Mouse (Mus musculus) cerebellum, adult 2 months (tissue): Measurements from ENCODE around the gene Tmtc4. TPM values are rescaled to one million over a fixed set of nuclear protein-coding genes. Genes with fewer than 3 reads are reported as not detected.

Experiments
- DNase-seq, 2 experiments: peaks; one replicate each; pipeline ENCODE4 v3.0.0; 2021
- H3K27ac ChIP-seq: fragments of 200-500 bp; 2 replicates; pipeline ENCODE4 v1.5.1; 2012; ENCODE audit warnings: low read length, control low read depth, inconsistent platforms; ENCODE audit not compliant: insufficient read depth
- H3K27me3 ChIP-seq: fragments of 200-500 bp; 2 replicates; pipeline ENCODE4 v1.6.1; 2012; ENCODE audit warnings: inconsistent platforms, mild to moderate bottlenecking, low read length, moderate library complexity; ENCODE audit not compliant: control insufficient read depth, insufficient read depth
- H3K4me1 ChIP-seq: fragments of 200-500 bp; 2 replicates; pipeline ENCODE4 v1.6.1; 2011; ENCODE audit warnings: low read length; ENCODE audit not compliant: control insufficient read depth, insufficient read depth
- H3K4me3 ChIP-seq: fragments of 200-500 bp; replicated peaks from 2 replicates; pipeline ENCODE3; 2011; ENCODE audit warnings: mild to moderate bottlenecking, low read depth, low read length, control low read depth; ENCODE audit not compliant: insufficient read depth
- CTCF ChIP-seq: fragments of 200-500 bp; IDR thresholded peaks from 2 replicates; pipeline ENCODE4 v1.5.1; 2011; ENCODE audit warnings: low read depth, mild to moderate bottlenecking, control low read depth, low read length, moderate library complexity, borderline replicate concordance; ENCODE audit not compliant: insufficient read depth
- POLR2A ChIP-seq: fragments of 200-500 bp; IDR thresholded peaks from 2 replicates; pipeline ENCODE4 v1.6.1; 2011; ENCODE audit warnings: low read length, control low read depth, borderline replicate concordance; ENCODE audit not compliant: insufficient read depth
- WGBS: fragments of 180-500 bp; shearing (Covaris S2); methylation state at CpG from one replicate; pipeline ENCODE4 v1.1.7; 2018; 5-methylcytosine and 5-hydroxymethylcytosine counted together
- polyA plus RNA-seq: library from polyadenylated mRNA; depleted of rRNA; stranded (reverse); fragments of >200 nt; gene quantifications from 2 replicates; pipeline ENCODE4 v1.2.3, GENCODE M21; 2012

Gene Tmtc4
- polyA plus RNA-seq, 1 experiment: 31.2 TPM

DNA sequence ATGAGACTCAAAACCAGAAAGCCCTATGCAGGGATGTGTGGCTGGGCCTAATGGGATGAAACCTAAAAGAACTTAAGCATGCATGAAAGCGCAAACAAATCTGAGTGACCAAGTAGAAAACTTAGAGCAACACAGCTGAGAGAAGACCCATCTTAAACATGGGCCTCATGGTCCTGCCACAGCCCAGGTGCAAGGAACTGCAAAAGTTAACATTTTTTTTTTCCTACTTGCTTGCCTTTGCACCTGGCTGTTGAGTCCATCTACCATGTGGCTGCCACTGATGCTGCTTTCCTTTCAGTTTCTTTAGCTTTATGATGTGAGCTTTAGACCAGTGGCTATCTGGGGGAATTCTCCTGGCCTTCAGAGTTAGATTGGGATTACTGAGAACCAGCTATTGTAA is 66.2 kb downstream of the Tmtc4 start:
- TF ChIP-seq POLR2A: no peak
- TF ChIP-seq CTCF: no peak
- H3K4me3 ChIP-seq: no peak overlapping the region
- H3K27me3 ChIP-seq: no peaks in the 10 kb centered on the region
- DNase-seq: peak in 1 of 2 experiments; percentile 5
- WGBS: 95% methylated on average over 1 of the region's 1 CpGs
- peaks cover 3% of the 10 kb centered on the region; the same call in 1 of the 2 replicates for H3K4me1 ChIP-seq
- H3K27ac ChIP-seq: no peak overlapping the region

GRCm38 (mm10) chr14:122913657-122914056 is 70.2 kb downstream of the Tmtc4 start, which contains the start of gene Ggact:
TSS of gene Ggact (minus strand) at chr14:122913757.
- DNase-seq: no peak
- Histone ChIP-seq H3K27ac (peak within 1 kb of the TSS; percentile 97), H3K27me3 (no peaks in the 10 kb centered on the region), H3K4me3 (peak within 1 kb of the TSS; percentile 92), H3K4me1 (peaks cover 9% of the 10 kb centered on the region; the same call in 1 of the 2 replicates)
- 52% methylated on average over 6 of the region's 6 CpGs for WGBS
- TF ChIP-seq CTCF (no peak), POLR2A (no peak)

DNA sequence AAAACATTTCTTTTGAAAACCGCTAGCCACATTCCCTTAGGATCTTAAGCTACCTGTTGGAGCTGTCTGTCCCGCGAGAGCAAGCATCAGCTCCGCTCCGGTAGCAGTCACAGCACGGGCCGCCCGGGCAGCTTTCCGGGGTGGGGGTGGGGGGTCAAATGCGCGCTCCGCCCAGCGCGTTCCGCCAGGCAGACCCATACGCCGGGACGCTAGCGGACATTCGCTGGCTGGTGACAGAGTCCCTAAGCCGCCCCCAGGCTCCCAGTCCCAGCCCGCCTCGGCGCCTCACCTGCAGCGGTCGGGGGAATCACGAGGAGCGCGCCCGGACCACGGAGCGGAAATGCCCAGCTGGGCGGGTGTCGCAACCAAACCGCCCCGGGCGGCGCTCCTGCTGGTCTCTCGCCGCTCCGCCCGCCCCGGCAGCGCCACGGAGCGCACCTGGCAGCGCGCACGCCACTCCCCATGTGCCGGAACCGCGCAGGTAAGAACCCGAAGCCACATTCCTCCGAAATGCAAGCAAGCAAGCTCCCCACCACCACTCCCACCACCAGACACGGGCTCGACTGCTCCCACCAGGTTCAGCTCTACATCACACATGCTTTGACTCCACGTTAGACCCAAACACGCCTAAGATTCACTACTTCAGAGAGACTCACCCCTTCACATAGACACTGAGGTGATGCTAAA is 70.9 kb downstream of the Tmtc4 start:
- no peaks in the 10 kb centered on the region for H3K27me3 ChIP-seq
- peaks cover 9% of the 10 kb centered on the region; the same call in 1 of the 2 replicates for H3K4me1 ChIP-seq
- peak overlapping the region; percentile 97 for H3K27ac ChIP-seq
- under 1% methylated on average over 58 of the region's 58 CpGs for WGBS
- H3K4me3 ChIP-seq: peak overlapping the region; percentile 92
- DNase-seq: peak; percentile 83 to 88
- no peak for TF ChIP-seq CTCF
- TF ChIP-seq POLR2A: peak; percentile 41

- peaks cover 9% of the 10 kb centered on the region; the same call in 1 of the 2 replicates for H3K4me1 ChIP-seq
- TF ChIP-seq CTCF: no peak
- TF ChIP-seq POLR2A: no peak
- H3K27ac ChIP-seq: peak overlapping the region; percentile 43; the same call in 1 of the 2 replicates
- H3K4me3 ChIP-seq: peak overlapping the region; percentile 92
- DNase-seq: peak in 1 of 2 experiments; percentile 25
- H3K27me3 ChIP-seq: no peaks in the 10 kb centered on the region
- 41% methylated on average over 1 of the region's 1 CpGs for WGBS
These were observed 71.7 kb downstream of the Tmtc4 start for GRCm38 (mm10) chr14:122912137-122912536.

DNA sequence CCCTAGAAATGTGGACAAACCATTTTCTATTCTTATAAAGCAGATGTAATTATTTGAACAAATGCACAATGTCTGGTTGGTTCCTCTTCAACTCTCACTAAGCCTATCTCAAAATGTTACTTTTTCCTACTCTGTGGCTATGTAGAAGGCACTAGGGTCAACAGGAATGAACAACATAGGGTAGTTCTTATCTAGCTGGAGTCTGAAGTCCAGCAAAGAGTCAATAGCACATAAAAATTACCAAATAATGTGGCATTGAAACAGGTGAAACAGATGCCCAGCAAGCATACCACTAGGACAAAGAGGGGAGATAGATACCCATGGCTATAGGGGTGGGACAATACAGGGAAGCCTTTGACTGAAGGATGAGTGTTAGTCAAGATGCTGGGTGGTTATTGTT is 72.6 kb downstream of the Tmtc4 start:
- peak in 1 of 2 experiments; percentile 5 for DNase-seq
- no peak for TF ChIP-seq POLR2A
- H3K4me3 ChIP-seq: no peak overlapping the region
- H3K27ac ChIP-seq: peak overlapping the region; percentile 61; the same call in 1 of the 2 replicates
- no peaks in the 10 kb centered on the region for H3K27me3 ChIP-seq
- H3K4me1 ChIP-seq: peaks cover 9% of the 10 kb centered on the region; the same call in 1 of the 2 replicates

DNA sequence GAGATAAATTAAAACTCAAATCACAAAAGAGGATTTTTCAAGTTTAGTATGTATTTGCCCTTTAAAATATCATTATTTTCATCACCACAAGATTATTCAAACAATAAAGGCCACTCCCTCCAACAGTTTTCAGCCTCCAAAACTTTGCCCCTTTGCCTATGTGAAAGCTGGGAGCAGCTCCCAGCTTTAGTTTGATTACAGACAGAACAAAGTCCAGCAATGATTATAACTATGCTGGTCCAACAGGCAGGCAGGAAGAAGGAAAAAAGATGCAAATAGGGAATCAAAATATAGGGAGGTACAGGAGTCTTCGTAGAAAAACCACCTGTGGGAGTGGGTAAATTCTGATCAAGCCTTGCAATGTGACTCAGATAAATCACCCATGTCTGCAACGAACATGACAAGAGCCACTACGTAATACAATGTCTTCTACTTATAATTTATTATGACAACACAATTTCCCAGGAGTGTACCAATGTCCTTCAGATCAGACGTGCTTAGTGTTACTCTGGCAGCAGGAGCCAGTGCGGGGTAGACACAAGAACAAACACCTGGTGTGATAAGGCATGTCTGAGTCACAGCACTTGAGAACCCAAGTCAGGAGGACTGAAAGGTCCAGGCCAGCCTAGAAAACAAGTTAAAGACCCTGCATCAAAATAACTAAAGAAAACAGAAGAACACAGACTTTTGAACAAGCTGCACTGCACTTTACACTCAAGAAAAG is 74.3 kb downstream of the Tmtc4 start:
- H3K27me3 ChIP-seq: no peaks in the 10 kb centered on the region
- DNase-seq: peak in 1 of 2 experiments; percentile 11
- no peak overlapping the region for H3K4me3 ChIP-seq
- TF ChIP-seq POLR2A: no peak
- 85% methylated on average over 5 of the region's 5 CpGs for WGBS
- no peak overlapping the region for H3K27ac ChIP-seq
- H3K4me1 ChIP-seq: peaks cover 11% of the 10 kb centered on the region; the same call in 1 of the 2 replicates

- H3K4me3 ChIP-seq: no peak overlapping the region
- no peak overlapping the region for H3K27ac ChIP-seq
- 92% methylated on average over 4 of the region's 4 CpGs for WGBS
- peak in 1 of 2 experiments; percentile 3 for DNase-seq
- peaks cover 17% of the 10 kb centered on the region for H3K4me1 ChIP-seq
- TF ChIP-seq POLR2A (no peak), CTCF (no peak)
- no peaks in the 10 kb centered on the region for H3K27me3 ChIP-seq
These were observed 75.8 kb downstream of the Tmtc4 start for GRCm38 (mm10) chr14:122908075-122908474.
